Mouse (Mus musculus): ENCODE data around the gene Map3k5. TPM values are rescaled to one million over a fixed set of nuclear protein-coding genes. Genes with fewer than 3 reads are reported as not detected.
A peak's percentile ranks its signal among the peaks of the same experiment; 100 is the strongest.

The Map3k5 gene
- total and polyA plus RNA-seq, 2 experiments from 2014 or later, result 0.91 to 5.5 TPM

GRCm38 (mm10) chr10:19933511-19934383, 525 bp upstream of the Map3k5 start:
- peak overlapping the region; percentile 64 for H3K9ac ChIP-seq (replicated peaks; ENCODE audit: low read length)
- peak; percentile 21; the same call in 1 of the 2 replicates for TF ChIP-seq CTCF (IDR thresholded peaks at IDR 0.05; ENCODE audit: low read depth)
- H3K9me3 ChIP-seq (ENCODE audit: low read length), result no peaks in the 10 kb centered on the region
- H3K27ac ChIP-seq, result peak overlapping the region; percentile 66
- WGBS, result under 1% methylated on average over 84 of the region's 97 CpGs
- H3K4me1 ChIP-seq (ENCODE audit: insufficient read depth, low read length), result no peaks in the 10 kb centered on the region; the same call in 1 of the 2 replicates
- H3K4me2 ChIP-seq (ENCODE audit: low read depth, low read length), result peak overlapping the region; percentile 91
- H3K27me3 ChIP-seq (ENCODE audit: insufficient read depth, low read length), result 0 out of 2 replicates have a peak, but pooled peaks cover 9% of the 10 kb centered on the region
- ATAC-seq (peak; percentile 81), DNase-seq (ENCODE audit: low spot score) (peak; percentile 78)
- peak overlapping the region; percentile 85 for H3K4me3 ChIP-seq (ENCODE audit: low read length)
- no peaks in the 10 kb centered on the region for H3K36me3 ChIP-seq (ENCODE audit: insufficient read depth, low read length)

- ATAC-seq, result no peak
- no peak overlapping the region for H3K27ac ChIP-seq
- no peaks in the 10 kb centered on the region; the same call in 1 of the 2 replicates for H3K4me1 ChIP-seq (ENCODE audit: insufficient read depth, low read length)
- peak overlapping the region; percentile 85 for H3K4me3 ChIP-seq (ENCODE audit: low read length)
- no peaks in the 10 kb centered on the region for H3K36me3 ChIP-seq (ENCODE audit: insufficient read depth, low read length)
- no peak for TF ChIP-seq CTCF (IDR thresholded peaks at IDR 0.05; ENCODE audit: low read depth)
- H3K9ac ChIP-seq (replicated peaks; ENCODE audit: low read length), result peak overlapping the region; percentile 64; the same call in 1 of the 2 replicates
- 0 out of 2 replicates have a peak, but pooled peaks cover 9% of the 10 kb centered on the region for H3K27me3 ChIP-seq (ENCODE audit: insufficient read depth, low read length)
- H3K4me2 ChIP-seq (ENCODE audit: low read depth, low read length), result peak overlapping the region; percentile 91
- H3K9me3 ChIP-seq (ENCODE audit: low read length), result no peaks in the 10 kb centered on the region
- DNase-seq (ENCODE audit: low spot score), result no peak
- WGBS, result 10% methylated on average over 10 of the region's 10 CpGs
These were observed 987 bp downstream of the Map3k5 start for GRCm38 (mm10) chr10:19935295-19935623.

- DNase-seq (ENCODE audit: low spot score), result no peak
- Histone ChIP-seq H3K9ac (replicated peaks; ENCODE audit: low read length) (no peak overlapping the region), H3K4me3 (ENCODE audit: low read length) (no peak overlapping the region), H3K36me3 (ENCODE audit: insufficient read depth, low read length) (no peaks in the 10 kb centered on the region), H3K4me2 (ENCODE audit: low read depth, low read length) (peak overlapping the region; percentile 91; the same call in 1 of the 2 replicates), H3K27me3 (ENCODE audit: insufficient read depth, low read length) (0 out of 2 replicates have a peak, but pooled peaks cover 6% of the 10 kb centered on the region), H3K27ac (no peak overlapping the region), H3K9me3 (ENCODE audit: low read length) (no peaks in the 10 kb centered on the region), H3K4me1 (ENCODE audit: insufficient read depth, low read length) (no peaks in the 10 kb centered on the region; the same call in 1 of the 2 replicates)
- no peak for ATAC-seq
- WGBS, result 59% methylated on average over 4 of the region's 4 CpGs
- no peak for TF ChIP-seq CTCF (IDR thresholded peaks at IDR 0.05; ENCODE audit: low read depth)
These were observed 1.6 kb downstream of the Map3k5 start for GRCm38 (mm10) chr10:19935821-19936367.

GRCm38 (mm10) chr10:19936961-19937708, 2.9 kb downstream of the Map3k5 start:
- no peak for TF ChIP-seq CTCF (IDR thresholded peaks at IDR 0.05; ENCODE audit: low read depth)
- no peaks in the 10 kb centered on the region for H3K36me3 ChIP-seq (ENCODE audit: insufficient read depth, low read length)
- H3K4me2 ChIP-seq (ENCODE audit: low read depth, low read length), result 0 out of 2 replicates have a peak overlapping the region, but pooled peaks have one; percentile 7
- no peak overlapping the region for H3K9ac ChIP-seq (replicated peaks; ENCODE audit: low read length)
- no peak for DNase-seq (ENCODE audit: low spot score)
- no peak overlapping the region for H3K4me3 ChIP-seq (ENCODE audit: low read length)
- H3K27me3 ChIP-seq (ENCODE audit: insufficient read depth, low read length), result 0 out of 2 replicates have a peak, but pooled peaks cover 5% of the 10 kb centered on the region
- 63% methylated on average over 9 of the region's 9 CpGs for WGBS
- H3K9me3 ChIP-seq (ENCODE audit: low read length), result no peaks in the 10 kb centered on the region
- no peak for ATAC-seq
- H3K4me1 ChIP-seq (ENCODE audit: insufficient read depth, low read length), result no peaks in the 10 kb centered on the region; the same call in 1 of the 2 replicates
- H3K27ac ChIP-seq, result no peak overlapping the region

GRCm38 (mm10) chr10:19938738-19939137, 4.5 kb downstream of the Map3k5 start:
- H3K27me3 ChIP-seq (ENCODE audit: insufficient read depth, low read length), result no peaks in the 10 kb centered on the region
- H3K4me3 ChIP-seq (ENCODE audit: low read length), result no peak overlapping the region
- no peak overlapping the region for H3K4me2 ChIP-seq (ENCODE audit: low read depth, low read length)
- TF ChIP-seq CTCF (IDR thresholded peaks at IDR 0.05; ENCODE audit: low read depth), result no peak
- H3K4me1 ChIP-seq (ENCODE audit: insufficient read depth, low read length), result no peaks in the 10 kb centered on the region; the same call in 1 of the 2 replicates
- ATAC-seq (no peak), DNase-seq (ENCODE audit: low spot score) (no peak)
- H3K27ac ChIP-seq, result no peak overlapping the region
- H3K36me3 ChIP-seq (ENCODE audit: insufficient read depth, low read length), result no peaks in the 10 kb centered on the region
- WGBS, result 80% methylated on average over 6 of the region's 6 CpGs
- H3K9me3 ChIP-seq (ENCODE audit: low read length), result no peaks in the 10 kb centered on the region
- H3K9ac ChIP-seq (replicated peaks; ENCODE audit: low read length), result no peak overlapping the region

GRCm38 (mm10) chr10:19939282-19939705, 5.0 kb downstream of the Map3k5 start:
- Histone ChIP-seq H3K4me3 (ENCODE audit: low read length) (no peak overlapping the region), H3K9ac (replicated peaks; ENCODE audit: low read length) (no peak overlapping the region), H3K27me3 (ENCODE audit: insufficient read depth, low read length) (no peaks in the 10 kb centered on the region), H3K9me3 (ENCODE audit: low read length) (no peaks in the 10 kb centered on the region), H3K36me3 (ENCODE audit: insufficient read depth, low read length) (no peaks in the 10 kb centered on the region), H3K4me1 (ENCODE audit: insufficient read depth, low read length) (no peaks in the 10 kb centered on the region; the same call in 1 of the 2 replicates), H3K27ac (no peak overlapping the region), H3K4me2 (ENCODE audit: low read depth, low read length) (no peak overlapping the region)
- no peak for ATAC-seq
- DNase-seq (ENCODE audit: low spot score), result no peak
- TF ChIP-seq CTCF (IDR thresholded peaks at IDR 0.05; ENCODE audit: low read depth), result no peak
- 54% methylated on average over 8 of the region's 8 CpGs for WGBS
